Mouse (Mus musculus): ENCODE measurements around the gene Erc2. TPM values are rescaled to one million over a fixed set of nuclear protein-coding genes. Genes with fewer than 3 reads are reported as not detected.

Gene Erc2
- polyA plus RNA-seq, 1 experiment: not detected

DNA sequence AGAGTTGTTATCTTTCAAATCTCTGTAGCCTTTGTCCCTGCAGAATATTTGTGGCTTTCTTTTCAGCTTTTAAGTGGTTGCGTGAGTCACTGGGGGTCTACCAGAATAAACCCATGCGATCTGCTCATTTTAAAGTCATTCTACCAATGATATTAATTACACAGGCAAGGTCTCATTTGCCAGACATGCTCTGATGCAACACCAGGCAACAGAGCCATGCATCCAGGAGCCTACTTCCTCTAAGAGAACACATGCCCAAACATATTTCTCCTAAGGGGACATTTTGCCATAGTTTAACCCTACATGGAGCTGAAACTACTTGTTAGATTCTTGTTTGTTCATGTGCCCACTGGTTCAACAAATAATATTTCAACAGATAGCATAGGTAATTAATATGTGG lies 584.1 kb downstream of the Erc2 start:
- no peak overlapping the region for H3K4me3 ChIP-seq (ENCODE audit: insufficient read depth, low read depth, low read length)
- no peaks in the 10 kb centered on the region for H3K4me1 ChIP-seq (ENCODE audit: control insufficient read depth, insufficient read depth, insufficient read length, low read length)
- no peak overlapping the region for H3K27ac ChIP-seq (replicated peaks; ENCODE audit: low read depth, low read length)

DNA sequence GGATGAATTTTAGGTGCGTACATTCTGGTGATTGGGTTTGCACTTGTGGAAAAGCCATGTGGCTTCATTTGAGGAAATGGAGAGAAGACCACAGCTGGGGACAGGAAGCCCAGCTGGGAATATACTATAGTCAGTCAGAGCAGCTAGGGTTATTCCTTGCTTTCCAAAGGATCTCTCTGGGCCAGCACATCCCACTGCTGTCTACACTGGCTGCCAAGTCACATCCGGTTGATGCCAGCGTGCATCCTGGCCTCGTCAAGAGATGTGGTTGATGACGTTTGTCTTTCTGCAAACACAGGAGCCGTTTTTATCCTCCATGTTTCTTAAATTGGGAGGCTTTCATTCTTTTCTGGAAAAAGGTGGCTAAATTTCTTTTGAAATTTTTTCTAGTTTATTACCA lies 603.3 kb downstream of the Erc2 start:
- H3K27ac ChIP-seq (replicated peaks; ENCODE audit: low read depth, low read length): no peak overlapping the region
- H3K4me3 ChIP-seq (ENCODE audit: insufficient read depth, low read depth, low read length): no peak overlapping the region
- H3K4me1 ChIP-seq (ENCODE audit: control insufficient read depth, insufficient read depth, insufficient read length, low read length): no peaks in the 10 kb centered on the region

DNA sequence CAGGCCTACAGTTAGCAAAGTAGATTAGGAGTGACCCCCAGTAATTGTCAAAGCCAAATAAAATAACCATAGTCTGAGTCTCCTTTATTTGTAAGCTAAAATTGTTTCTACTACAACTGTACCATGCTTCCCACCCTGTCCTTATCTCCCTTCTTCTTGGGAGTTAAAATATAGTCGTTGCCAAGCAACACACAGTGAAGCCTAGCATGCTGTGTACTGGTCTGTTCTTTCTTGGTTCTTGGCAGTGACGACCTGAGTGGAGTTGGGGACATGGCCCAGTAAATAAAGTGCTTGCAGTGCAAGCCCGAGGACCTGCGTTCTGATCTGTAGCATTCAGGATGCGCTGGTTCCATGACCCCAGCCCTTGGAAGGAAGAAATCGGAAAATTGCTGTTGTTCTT lies 608.3 kb downstream of the Erc2 start:
- H3K4me1 ChIP-seq (ENCODE audit: control insufficient read depth, insufficient read depth, insufficient read length, low read length): no peaks in the 10 kb centered on the region
- H3K4me3 ChIP-seq (ENCODE audit: insufficient read depth, low read depth, low read length): no peak overlapping the region
- no peak overlapping the region for H3K27ac ChIP-seq (replicated peaks; ENCODE audit: low read depth, low read length)

DNA sequence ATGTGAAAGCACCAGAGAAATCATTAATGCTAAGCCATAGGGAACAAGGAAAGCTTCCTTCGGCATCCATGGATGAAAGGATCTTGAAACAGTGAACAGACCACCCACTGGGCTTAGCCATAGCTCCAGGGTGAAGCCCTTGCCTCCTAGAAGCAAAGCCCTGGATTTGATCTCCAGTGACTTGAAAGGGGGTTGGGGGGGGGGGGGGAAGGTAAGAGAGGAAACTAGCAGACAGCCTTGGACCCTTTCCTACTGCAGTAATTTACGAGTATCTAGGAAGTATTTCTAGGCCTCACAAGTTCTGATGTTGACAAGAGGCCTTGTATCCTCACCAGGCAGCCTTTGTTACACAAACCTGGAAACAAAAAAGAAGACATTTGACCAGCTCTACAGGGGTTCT lies 609.0 kb downstream of the Erc2 start:
- no peaks in the 10 kb centered on the region for H3K4me1 ChIP-seq (ENCODE audit: control insufficient read depth, insufficient read depth, insufficient read length, low read length)
- no peak overlapping the region for H3K27ac ChIP-seq (replicated peaks; ENCODE audit: low read depth, low read length)
- no peak overlapping the region for H3K4me3 ChIP-seq (ENCODE audit: insufficient read depth, low read depth, low read length)

DNA sequence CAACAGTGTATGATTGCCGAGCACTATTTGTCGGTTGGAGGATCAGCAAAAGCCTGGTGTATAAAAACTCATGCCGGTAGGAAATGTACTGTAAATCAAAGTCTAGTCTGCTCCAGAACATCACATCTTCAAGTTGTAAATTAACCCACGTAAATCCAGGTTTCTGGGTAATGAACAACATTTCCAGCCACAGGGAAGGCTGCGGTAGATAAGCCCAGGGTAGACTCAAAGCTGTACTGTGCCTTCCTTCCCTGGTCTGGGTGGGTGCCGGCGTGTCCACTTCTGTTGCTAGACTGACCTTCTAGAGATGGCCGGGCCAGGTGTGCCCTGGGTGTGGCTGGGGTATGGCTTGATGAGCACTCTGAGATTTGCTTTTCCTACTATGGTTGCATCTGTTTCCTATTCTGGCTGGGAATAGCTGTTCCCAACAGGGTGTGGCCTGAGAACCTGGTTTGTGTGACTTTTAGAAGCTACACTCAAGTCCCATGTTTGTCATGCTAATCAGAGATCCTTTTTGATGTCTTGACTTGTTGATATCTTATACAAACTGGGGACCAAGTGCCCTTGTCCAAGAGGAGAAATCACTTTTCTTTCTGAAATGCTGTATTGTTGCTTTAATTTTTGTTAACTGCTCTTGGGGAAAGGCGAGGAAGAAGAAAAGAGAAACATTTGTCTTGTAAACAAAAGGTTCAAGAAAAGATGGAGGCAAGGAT lies 616.3 kb downstream of the Erc2 start:
- no peak overlapping the region for H3K4me3 ChIP-seq (ENCODE audit: insufficient read depth, low read depth, low read length)
- no peaks in the 10 kb centered on the region for H3K4me1 ChIP-seq (ENCODE audit: control insufficient read depth, insufficient read depth, insufficient read length, low read length)
- no peak overlapping the region for H3K27ac ChIP-seq (replicated peaks; ENCODE audit: low read depth, low read length)

DNA sequence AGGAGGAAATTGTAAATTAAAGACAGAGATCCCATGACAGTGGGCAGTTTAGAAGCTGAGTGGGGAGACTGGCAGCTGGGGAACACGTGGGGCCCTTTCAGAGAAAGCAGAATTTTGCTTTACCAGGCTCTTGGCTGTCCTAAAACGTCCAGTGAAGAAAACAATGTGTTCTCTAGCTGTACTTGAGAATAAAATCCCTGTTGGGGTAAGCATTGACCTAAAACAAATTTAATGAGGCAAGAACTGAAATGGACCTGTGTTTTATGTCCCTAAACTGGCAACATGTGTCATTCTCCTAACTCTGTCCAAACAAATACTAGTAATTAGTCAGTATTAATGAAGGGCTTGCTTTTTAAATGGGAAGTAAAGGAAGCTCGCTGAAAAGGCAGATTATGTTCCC lies 617.9 kb downstream of the Erc2 start:
- Histone ChIP-seq H3K4me3 (ENCODE audit: insufficient read depth, low read depth, low read length) (no peak overlapping the region), H3K4me1 (ENCODE audit: control insufficient read depth, insufficient read depth, insufficient read length, low read length) (no peaks in the 10 kb centered on the region), H3K27ac (replicated peaks; ENCODE audit: low read depth, low read length) (no peak overlapping the region)

DNA sequence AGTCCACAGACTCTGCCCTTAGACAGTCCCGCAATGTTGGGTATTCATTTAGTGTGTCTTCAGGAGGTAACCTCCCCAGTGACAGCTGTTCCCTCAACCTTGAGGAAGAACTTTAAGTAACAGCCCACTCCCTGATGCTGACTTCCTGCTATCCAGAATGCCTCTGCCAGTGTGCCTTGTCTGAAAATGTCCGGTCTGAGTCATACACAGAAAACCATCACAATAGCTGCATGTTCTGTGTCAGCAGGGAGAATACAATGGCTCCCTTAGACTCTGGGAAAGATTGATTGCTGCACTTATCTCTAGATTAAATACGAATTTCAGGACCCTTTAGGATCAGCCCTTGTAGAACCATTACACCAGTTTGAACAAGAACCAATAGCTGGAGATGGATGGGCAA lies 620.5 kb downstream of the Erc2 start:
- Histone ChIP-seq H3K4me3 (ENCODE audit: insufficient read depth, low read depth, low read length) (no peak overlapping the region), H3K27ac (replicated peaks; ENCODE audit: low read depth, low read length) (no peak overlapping the region), H3K4me1 (ENCODE audit: control insufficient read depth, insufficient read depth, insufficient read length, low read length) (no peaks in the 10 kb centered on the region)

DNA sequence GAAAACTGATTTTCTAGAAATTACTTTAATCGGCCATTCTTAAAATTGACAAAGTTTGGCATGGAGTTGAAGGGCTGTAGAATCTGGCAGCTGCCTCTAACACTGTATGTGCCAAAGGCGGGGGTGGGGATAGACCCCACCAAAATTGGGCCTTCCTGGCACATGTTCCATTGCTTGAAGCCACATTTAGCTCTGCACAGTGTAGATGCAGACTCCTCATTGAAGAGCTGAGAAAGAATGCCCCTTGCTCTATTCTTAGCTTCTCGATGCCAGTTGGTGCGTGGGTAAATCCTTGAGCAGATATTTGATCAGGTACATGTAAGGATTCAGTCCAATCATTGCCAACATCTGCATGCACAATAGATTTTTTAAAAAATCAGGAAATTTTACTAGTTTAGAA lies 621.2 kb downstream of the Erc2 start:
- no peak overlapping the region for H3K27ac ChIP-seq (replicated peaks; ENCODE audit: low read depth, low read length)
- no peak overlapping the region for H3K4me3 ChIP-seq (ENCODE audit: insufficient read depth, low read depth, low read length)

DNA sequence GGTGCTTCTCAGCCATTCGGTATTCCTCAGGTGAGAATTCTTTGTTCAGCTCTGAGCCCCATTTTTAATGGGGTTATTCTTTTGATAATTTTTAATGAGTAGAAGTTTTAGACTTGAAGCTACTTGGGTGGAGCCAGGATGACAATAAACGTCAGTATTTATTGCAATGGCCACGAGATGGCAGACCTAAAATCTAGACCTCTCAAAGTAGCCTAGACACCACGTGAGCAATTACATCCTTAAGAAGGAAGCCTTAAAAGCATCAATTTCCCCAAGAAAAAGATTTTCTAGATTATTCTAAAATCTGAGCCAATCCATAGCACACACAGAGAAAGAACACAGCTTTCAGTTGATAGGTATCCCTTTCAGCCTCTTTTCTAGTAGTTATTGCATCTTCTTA lies 640.5 kb downstream of the Erc2 start:
- Histone ChIP-seq H3K27ac (replicated peaks; ENCODE audit: low read depth, low read length) (no peak overlapping the region), H3K4me3 (ENCODE audit: insufficient read depth, low read depth, low read length) (no peak overlapping the region), H3K4me1 (ENCODE audit: control insufficient read depth, insufficient read depth, insufficient read length, low read length) (no peaks in the 10 kb centered on the region)

More for the DNA sequence above, 621.2 kb downstream of the Erc2 start:
- no peaks in the 10 kb centered on the region for H3K4me1 ChIP-seq (ENCODE audit: control insufficient read depth, insufficient read depth, insufficient read length, low read length)

DNA sequence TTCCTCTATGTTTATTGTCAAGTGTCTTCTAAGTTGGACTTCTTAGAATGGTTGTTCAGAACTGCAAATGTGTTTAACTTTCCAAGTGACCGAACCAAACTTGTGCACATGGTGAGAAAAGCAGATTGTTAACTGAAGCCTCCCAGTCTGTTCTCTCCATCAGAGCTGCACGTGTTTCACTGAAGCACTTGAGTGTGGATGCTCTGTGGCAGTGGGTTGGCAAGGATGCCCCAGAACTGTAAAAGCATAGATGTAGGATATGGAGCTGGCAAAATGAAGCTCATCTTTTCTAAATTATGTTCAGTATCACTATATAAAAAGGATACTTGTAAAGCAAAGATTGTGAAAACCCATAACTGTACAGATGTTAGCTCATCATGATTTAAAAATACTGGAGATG lies 645.1 kb downstream of the Erc2 start:
- Histone ChIP-seq H3K4me1 (ENCODE audit: control insufficient read depth, insufficient read depth, insufficient read length, low read length) (no peaks in the 10 kb centered on the region), H3K4me3 (ENCODE audit: insufficient read depth, low read depth, low read length) (no peak overlapping the region), H3K27ac (replicated peaks; ENCODE audit: low read depth, low read length) (no peak overlapping the region)

DNA sequence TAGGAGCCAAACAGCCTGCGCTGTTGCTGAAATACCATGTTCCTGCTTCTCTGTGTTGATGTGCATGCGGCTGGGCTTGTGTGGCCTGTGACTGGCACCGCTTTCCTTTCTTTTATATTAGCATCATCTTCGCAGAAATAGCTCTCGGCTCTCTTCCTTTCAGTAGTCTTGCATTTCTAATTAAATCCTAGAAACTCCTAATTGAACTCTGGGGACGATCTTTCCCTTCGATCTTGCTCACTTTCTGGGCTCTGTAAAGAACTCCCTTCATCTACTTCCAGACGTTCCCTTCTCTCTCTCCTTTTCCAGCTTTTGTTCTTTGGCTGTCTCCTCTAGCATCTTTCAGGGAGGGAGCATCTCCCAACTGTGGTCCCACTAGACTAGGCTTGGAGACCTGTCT lies 649.6 kb downstream of the Erc2 start:
- H3K27ac ChIP-seq (replicated peaks; ENCODE audit: low read depth, low read length): no peak overlapping the region
- H3K4me1 ChIP-seq (ENCODE audit: control insufficient read depth, insufficient read depth, insufficient read length, low read length): no peaks in the 10 kb centered on the region
- H3K4me3 ChIP-seq (ENCODE audit: insufficient read depth, low read depth, low read length): no peak overlapping the region

DNA sequence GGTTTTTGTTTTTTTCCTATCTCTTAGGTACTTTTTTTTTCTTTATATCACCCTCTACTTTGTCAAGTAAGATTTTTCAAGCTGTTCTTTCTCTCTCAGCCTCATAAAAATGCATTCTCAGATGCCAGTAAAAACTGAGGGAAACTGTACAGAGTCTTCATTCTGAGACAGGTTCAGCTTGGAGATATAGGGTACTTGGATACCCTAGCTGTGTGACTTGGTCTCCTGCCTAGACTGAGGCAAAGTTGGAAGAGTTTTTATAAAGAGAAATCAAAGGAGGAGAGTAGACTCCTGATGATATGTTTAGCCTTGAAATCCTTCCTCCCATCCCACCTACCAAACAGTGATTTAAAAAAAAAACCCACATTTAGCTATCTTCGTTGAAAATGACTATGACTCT lies 651.4 kb downstream of the Erc2 start:
- Histone ChIP-seq H3K4me1 (ENCODE audit: control insufficient read depth, insufficient read depth, insufficient read length, low read length) (no peaks in the 10 kb centered on the region), H3K27ac (replicated peaks; ENCODE audit: low read depth, low read length) (no peak overlapping the region), H3K4me3 (ENCODE audit: insufficient read depth, low read depth, low read length) (no peak overlapping the region)

DNA sequence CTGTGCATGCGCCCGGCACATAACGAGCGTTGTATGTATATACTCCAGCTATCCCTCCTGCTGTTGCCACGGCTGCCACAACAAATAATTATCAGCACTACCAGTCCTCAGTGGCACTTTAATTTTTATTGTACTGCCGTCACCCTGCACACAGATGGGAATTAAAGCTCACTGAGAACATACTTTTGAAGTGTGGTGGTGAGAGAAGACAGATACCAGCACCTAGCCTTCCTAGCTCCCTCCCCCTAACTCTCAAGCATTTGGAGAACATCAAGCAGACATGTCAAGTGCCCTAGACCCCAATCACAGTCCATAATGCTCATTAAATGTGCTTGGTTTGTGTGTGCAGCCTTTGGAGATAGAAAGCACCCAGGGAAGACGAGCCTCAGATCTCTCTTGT lies 652.6 kb downstream of the Erc2 start:
- Histone ChIP-seq H3K4me1 (ENCODE audit: control insufficient read depth, insufficient read depth, insufficient read length, low read length) (no peaks in the 10 kb centered on the region), H3K27ac (replicated peaks; ENCODE audit: low read depth, low read length) (no peak overlapping the region), H3K4me3 (ENCODE audit: insufficient read depth, low read depth, low read length) (no peak overlapping the region)

DNA sequence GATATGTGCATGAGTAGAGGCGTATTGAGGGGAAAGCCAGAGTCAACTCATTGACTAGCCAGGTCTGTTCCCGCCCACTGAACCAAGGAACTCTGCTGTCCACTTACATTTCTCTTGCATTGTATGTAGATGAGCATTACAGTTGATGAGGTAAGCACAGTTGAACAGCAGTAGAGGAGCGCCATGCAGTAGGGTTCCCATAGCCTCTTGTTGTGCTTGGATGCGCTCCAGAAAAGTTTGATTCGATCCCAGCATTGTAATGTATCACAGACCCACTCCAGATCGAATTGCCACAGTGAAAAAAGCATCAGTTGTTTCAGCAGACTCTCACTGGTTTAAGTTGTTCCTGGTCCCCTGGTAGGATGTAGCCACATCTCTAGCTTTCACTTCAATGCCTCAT lies 656.7 kb downstream of the Erc2 start:
- no peak overlapping the region for H3K27ac ChIP-seq (replicated peaks; ENCODE audit: low read depth, low read length)
- H3K4me3 ChIP-seq (ENCODE audit: insufficient read depth, low read depth, low read length): no peak overlapping the region
- H3K4me1 ChIP-seq (ENCODE audit: control insufficient read depth, insufficient read depth, insufficient read length, low read length): no peaks in the 10 kb centered on the region

DNA sequence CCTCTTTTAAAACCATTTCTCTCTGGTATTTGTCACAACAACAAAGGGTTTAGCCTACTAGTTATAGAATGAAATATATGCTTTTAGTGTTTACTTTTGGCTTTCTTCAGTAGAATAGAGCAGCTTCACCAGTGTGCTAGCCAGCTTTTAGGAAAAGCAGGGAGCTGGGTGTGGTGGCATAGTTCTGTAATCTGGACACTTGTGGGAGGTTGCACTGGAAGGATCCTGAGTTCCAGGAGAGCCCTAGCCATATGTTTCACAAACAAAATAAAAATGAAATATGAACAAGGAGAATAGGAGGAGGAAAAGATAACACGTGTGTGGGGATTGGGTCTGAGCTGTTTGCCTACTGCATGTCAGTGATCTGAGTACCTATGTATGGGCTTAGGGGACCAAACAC lies 658.1 kb downstream of the Erc2 start:
- H3K27ac ChIP-seq (replicated peaks; ENCODE audit: low read depth, low read length): no peak overlapping the region
- H3K4me3 ChIP-seq (ENCODE audit: insufficient read depth, low read depth, low read length): no peak overlapping the region
- H3K4me1 ChIP-seq (ENCODE audit: control insufficient read depth, insufficient read depth, insufficient read length, low read length): no peaks in the 10 kb centered on the region

DNA sequence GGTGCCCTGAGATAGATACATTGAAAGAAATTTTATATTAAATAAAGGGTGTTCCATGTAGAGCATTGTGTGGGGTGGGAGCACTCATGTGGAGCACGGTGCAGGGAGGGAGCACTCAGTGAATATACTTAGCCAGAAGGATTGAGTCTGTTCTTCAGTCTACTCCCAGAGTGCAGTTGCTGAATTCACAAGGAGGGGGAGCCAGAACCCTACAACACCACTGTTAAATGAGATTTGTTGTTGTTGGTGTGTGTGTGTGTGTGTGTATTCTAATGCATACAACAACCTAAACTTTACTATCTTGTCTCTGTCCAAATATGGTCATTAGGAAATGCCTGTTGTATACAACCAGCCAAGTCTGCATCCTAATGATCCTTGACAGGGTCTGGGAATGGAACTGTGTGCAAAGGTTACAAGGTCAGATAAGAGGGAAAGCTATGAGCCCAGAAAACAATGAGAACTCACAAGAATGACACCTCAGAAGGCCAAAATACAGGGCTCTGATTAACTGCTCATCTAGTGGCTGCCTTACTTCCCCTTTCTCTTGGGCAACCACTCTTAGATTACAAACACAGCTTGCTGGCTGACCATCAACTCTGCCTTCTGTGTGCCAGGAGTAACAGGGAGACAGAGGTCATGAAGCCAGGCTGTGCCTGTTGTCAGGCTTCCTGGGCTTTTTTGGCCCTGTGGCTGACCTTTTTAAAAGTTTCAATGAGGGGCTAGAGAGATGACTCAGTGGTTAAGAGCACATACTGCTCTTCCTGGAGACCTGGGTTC lies 661.3 kb downstream of the Erc2 start:
- H3K4me3 ChIP-seq (ENCODE audit: insufficient read depth, low read depth, low read length): no peak overlapping the region
- H3K27ac ChIP-seq (replicated peaks; ENCODE audit: low read depth, low read length): no peak overlapping the region
- H3K4me1 ChIP-seq (ENCODE audit: control insufficient read depth, insufficient read depth, insufficient read length, low read length): no peaks in the 10 kb centered on the region
